Mouse (Mus musculus): ENCODE data around the gene Arid1b.

Arid1b gene

DNA sequence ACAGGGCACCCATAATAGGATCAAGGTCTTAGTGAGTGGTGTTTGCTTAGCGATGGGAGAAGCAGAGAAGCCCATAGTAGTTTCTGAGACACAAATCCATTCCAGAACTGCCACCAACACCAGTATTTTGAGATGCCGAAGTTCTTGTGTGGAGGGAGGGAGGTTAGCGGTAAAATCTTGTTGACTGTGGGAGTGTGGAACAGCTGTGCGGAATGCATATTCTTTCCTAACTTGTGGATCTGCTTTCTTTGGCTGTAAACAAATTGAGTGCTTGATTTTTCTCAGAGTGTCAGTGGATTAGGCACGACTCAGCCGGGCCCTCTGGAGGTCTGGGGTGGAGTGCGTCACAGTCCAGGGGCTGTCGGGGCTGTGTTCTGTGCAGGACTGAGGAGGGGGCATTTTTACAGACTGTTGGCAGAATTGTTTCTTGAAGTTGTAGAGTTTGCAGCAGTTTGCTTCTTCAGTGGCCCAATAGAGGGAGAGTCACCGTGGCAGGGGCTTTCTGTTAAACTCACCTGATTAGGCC is 27.9 kb downstream of the Arid1b start:
- no peak for DNase-seq

DNA sequence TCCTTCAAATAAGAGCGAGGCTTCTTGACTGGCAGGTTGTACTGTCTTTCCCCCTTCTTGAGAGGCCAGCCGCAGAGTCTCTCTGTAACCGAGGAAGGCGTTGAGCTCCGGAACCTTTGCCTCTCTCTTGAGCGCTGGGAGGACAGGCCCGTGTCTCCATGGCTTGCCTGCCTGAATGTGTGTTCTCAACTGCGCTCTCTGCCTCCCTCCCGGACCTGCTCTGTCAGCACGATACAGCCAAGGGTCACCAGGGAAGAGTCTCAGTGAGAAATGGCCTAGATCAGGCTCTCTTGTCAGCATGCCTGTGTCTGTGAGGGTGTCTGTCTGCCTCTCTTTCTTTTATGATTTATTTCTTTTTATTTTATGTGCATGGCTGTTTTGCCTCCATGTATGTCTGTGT is 29.6 kb downstream of the Arid1b start:
- DNase-seq = no peak

DNA sequence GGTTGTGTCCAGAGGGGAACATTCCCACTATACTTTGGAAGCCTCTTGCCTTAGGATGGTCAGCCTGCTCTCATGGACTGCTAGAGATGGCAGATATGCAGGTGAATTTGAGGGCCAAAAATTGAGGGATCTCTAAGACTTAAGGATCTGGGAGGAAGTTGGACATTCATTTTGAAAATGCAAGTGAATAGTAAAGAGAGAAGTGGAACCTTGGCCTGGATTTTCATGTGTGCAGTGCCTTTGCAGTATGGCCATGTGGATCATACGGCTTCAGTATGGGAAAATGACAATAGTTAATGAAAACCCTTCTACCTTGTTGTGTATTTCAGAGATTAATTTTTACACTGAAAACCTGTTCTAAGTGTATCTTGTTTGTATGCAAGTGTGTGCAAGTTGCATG is 31.3 kb downstream of the Arid1b start:
- no peak for DNase-seq

DNA sequence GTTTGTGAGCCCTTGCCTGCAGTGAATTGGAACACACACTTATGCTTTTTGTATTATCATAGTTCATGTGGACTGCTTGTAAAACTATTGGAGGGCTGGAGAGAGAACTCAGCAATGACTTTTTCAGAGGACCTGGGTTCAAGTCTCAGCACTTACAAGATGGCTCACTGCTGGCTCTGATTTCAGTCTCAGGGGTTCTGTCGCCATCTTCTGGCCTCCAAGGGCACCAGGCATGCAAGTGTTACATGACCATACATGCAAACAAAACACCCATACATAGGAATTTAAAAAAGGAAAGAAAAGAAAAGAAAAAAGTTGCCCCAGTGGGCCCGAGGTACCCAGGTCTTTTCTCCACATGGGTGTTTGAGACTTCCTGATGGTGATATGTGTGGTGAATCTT is 32.4 kb downstream of the Arid1b start:
- no peak for DNase-seq

DNA sequence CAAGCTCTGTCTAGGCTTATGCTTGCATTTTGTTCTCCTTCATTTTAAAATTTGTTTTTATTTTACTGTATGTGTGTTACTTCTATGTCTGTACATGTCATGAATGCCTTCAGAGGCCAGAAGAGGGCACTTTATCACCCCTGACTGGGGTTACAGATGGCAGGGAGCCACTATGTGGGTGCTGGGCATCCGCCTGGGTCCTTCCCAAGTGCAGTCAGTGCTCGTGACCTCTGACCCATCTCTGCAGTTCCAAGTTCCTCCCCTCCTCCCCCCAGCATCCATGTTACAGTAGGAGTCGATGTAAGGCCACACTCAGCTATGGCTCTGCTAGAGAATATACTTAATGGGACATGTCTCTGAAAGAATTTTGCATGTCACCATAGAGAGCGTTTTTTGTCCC is 35.0 kb downstream of the Arid1b start:
- no peak for DNase-seq

GRCm38 (mm10) chr17:5030290-5030689 is 36.2 kb downstream of the Arid1b start:
- DNase-seq = no peak

- DNase-seq = no peak
Observed at GRCm38 (mm10) chr17:5033346-5033745, 39.2 kb downstream of the Arid1b start.

- no peak for DNase-seq
Observed at GRCm38 (mm10) chr17:5034201-5034600, 40.1 kb downstream of the Arid1b start.

- no peak for DNase-seq
Observed at GRCm38 (mm10) chr17:5036200-5036835, 42.2 kb downstream of the Arid1b start.

DNA sequence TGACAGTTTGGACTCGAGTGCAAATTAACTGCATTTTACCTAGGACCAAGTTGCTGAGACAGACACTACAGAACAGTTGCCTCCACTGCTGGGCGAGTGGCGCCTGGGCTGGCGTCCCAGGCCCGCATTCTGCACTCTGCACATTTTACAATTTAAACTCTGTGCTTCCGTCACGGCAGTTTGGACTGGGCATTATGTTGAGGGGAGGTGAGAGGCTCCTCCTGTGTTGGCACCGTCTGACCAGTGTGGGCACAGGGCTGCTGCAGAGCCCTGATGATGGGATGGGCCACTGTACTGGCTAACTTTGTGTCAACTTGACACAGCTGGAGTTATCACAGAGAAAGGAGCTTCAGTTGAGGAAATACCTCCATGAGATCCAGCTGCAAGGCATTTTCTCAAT is 43.1 kb downstream of the Arid1b start:
- DNase-seq = no peak

DNA sequence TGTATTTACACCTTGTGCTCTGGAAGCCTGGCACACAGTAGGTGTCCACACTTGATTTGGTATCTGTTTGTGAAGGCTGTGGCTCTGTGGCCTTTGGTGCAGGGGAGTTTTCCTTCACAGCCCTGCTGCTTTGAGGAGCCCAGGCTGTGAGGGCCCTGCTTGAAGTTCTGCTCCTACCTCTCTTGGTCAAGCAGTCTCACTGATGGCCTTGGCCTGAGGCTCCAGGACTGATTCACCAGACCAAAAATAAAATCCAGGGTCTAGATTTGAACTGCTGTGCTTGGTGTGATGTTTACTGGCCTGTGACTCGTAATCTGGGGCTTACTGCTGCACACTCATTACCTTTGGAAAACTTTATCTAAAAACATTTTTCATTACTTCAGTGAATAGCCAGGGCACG is 45.7 kb downstream of the Arid1b start:
- no peak for DNase-seq

DNA sequence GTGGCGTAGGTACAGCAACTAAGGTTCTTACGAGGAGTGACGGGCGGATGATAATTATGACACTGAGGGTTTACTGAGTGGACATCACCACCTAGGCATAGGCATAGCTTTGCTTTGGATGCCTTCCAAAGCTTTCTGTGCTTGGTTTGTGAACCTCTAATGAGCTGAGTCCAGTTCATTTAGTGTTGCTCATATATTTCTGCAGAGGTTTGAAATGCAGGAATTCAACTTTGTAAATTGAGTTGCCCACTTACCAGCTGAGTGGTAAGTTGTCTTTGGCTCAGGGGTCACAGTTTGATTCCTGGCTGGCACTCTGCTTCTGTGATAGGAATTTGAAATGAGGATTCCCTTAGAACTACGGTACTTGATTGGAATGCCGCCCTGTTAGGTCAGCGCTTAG is 49.7 kb downstream of the Arid1b start:
- no peak for DNase-seq

DNA sequence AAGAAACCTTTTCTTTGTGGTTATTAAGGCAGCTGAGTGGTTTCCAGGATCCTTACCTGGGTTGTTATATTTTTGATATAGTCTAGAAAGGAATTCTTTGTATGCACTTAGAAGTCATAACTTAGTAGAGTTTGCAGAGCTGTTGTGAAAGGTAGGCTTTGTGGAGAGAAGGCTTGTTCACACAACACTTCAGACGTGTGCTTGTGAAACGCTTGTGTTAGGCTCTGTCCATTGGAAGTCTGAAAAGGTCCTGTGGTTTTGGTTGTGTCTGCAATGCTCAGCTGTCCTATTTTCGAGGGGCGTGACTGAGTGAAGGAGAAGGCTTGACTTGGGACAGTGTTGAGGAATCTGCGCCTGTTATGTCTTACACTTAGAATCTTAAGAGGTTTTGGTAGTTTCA is 51.5 kb downstream of the Arid1b start:
- DNase-seq = no peak

DNA sequence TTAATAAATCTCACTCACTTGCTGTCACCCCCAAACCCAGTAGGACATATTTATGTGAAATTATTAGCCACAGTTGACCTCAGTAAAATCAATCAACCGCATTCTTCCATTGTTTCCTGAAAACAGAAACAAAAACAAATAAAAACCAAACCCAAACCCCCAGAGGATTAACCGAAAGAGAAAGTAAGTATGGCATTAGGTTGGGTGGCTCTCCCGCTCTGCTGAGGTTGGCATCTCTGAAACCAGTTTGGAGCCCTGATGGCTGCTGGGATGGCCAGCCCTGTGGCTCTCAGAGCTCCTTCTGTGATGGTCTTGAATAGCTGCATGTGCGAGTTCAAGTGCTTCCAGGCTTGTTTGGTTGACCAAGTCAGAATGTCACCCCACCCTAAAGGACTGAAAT is 53.2 kb downstream of the Arid1b start:
- no peak for DNase-seq

DNA sequence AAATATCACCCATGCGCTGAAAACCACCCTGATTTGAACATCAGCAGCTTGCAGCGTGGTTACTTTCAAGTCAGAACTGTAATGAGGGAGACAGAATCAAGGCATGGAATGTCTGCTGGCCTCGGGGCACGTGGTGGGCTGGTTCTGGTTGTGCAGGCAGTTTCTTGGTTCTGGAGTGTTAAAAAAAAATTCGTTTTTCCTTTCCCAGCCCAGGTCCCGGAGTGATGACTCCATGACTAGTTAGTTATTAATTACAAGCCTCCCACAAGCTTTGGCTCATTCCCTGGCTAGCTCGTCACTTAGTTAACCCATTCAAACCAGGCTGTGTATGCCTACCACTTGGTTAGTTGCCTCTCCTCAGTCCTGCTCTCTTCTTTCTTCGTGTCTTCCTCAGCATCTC is 56.1 kb downstream of the Arid1b start:
- no peak for DNase-seq

- DNase-seq = no peak
Observed at GRCm38 (mm10) chr17:5050970-5051530, 56.9 kb downstream of the Arid1b start.

GRCm38 (mm10) chr17:5052091-5052799 is 58.1 kb downstream of the Arid1b start:
- no peak for DNase-seq

- no peak for DNase-seq
Observed at GRCm38 (mm10) chr17:5052800-5053179, 58.7 kb downstream of the Arid1b start.

GRCm38 (mm10) chr17:5053201-5053600 is 59.1 kb downstream of the Arid1b start:
- DNase-seq = no peak

GRCm38 (mm10) chr17:5055412-5055811 is 61.3 kb downstream of the Arid1b start:
- DNase-seq = no peak

DNA sequence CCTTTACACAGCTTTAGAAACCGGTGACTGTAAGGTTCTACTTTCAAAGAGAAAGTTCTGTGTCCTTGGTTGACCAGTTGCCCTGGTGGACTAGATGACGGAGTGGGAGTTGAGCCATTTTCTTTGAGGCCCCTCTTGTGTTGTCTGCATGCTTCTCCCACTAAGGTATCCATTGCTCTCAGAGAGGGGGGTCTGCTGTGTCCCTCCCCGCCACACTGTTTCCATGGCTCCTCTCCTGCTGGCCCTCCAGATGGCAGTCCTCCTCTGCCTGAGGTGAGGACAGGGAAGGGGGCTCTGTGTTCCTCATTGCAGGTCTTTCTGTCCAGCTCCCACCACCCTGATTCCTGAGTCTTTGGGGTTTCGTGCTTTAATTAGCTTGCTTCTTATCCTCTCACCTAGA is 62.5 kb downstream of the Arid1b start:
- DNase-seq = no peak

DNA sequence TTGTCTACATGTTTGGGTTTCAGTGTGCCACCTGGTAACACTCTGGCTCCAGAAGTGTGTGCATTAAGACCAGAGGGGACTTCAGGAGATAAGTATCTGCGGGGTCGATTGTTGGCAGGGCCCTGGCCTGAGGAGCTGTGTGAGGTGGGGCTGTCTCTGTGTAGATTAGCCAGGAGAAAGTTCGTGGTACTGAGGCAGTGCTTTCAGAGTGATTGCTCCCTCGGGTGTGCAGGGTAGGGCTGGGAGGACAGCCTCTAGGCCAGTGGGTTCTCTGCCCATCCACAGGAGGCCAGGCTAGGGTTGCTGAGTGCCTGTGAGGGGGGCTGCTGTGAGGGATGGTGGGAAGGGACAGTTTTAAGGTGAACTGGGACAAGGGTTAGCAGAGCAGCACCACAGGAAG is 63.2 kb downstream of the Arid1b start:
- DNase-seq = no peak

GRCm38 (mm10) chr17:5057944-5058720 is 64.0 kb downstream of the Arid1b start:
- DNase-seq = peak; percentile 47

All from cerebellum, adult 11 months (tissue).